Mouse (Mus musculus): ENCODE measurements at regions not wholly inside any gene's neighbourhood (a gene's known extent, or its start where the extent isn't known, plus 50 kb on each side); places are given as distances from the start of the nearest gene placed in this dataset.
A peak's percentile ranks its signal among the peaks of the same experiment; 100 is the strongest.
"Not testable (repeated sequence)": the region's sequence is repeated elsewhere in the genome, so short reads cannot be mapped to it uniquely, and the experiment has no call there.

DNA sequence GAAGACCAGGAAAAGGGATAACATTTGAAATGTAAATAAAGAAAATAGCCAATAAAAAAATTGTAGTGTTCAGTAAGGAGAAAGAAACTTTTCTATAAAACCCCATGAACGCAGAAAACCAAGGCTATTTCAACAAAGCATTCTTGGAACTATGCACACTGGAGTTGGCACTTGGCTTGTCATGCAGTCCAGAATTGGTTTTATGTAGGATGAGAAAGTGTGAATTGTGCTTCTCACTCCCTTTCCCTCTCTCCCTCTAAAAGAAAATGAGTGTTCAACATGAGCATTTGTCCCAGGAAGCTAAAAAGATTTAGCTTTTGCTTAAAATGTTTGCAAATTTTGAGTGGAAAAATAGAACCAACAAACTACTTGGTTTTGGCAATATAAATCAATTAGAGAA lies 841.6 kb upstream of the Adam24 start:
- DNase-seq (ENCODE audit: low spot score) = no peak

DNA sequence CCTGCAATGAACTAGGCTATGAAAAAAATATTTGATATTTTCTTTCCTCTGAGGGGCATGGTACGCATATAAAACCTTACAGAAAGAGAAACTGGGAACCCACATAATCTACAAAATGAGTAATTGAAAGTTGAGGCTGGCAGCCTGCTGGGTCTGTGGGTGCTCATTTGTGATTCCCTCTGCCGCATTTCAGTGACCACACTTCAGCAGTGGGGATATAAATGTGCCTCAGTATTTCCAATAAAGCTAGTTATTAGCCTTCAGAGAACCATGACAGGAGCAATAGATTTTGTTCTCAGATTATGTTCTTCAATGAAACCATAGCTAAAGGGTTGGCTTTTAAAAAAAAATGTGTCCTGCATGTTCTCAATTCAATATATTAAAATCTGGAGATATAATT lies 828.0 kb upstream of the Adam24 start:
- DNase-seq (ENCODE audit: low spot score) = no peak

DNA sequence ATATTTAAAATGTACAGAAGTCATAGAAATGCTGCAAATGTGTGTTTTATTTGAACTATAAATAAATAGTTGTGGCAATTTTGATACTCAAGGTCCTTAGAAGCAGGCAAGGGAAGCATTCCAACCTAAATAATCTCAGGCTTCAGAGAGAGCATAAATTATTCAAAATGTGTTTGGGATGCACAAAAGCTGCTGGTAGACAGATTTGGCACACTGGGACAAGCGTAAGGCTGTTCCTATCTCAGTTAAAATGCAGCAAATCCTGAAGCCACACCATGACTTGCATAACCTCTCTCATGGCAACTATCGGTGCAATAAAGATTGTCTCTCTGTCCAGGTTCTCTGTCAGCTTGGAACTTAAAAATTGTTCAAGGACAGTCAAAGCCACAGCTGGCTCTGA lies 812.3 kb upstream of the Adam24 start:
- no peak for DNase-seq (ENCODE audit: low spot score)

DNA sequence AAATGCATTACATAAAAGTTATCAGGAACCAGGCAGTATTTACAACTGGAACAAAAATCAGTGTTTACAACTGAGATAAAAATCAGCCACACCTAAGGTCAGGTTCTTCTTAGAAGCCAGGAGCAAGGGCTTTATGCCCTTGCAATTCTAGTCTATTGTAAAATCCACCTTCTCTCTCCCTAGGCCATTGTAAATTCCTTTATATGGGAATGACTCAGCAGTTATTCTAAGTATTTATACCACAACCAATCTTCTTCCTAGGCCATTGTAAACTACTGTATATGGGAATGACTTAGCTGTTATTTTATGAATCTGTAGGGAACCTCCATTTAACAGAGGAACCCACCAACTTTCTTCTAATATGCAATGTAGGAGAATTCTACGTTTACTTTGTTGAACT lies 772.6 kb upstream of the Adam24 start:
- DNase-seq (ENCODE audit: low spot score) = no peak

DNA sequence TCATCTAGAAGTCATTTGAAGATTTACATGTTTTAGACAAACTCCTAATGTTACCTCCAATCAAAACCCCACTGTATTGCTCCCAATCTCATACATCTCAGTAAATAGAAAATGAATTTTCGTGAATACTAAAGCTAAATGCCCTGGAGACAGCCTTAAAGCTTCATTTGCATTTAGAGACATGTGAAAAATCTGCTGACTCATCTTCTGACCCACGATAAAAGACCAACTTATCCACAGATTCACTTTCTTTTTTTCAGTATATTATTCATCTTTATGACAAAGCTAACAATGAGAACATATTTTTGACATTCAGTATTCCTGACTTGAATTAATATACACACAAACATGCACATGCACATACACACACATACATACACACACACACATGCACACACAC lies 762.0 kb upstream of the Adam24 start:
- DNase-seq (ENCODE audit: low spot score) = no peak

DNA sequence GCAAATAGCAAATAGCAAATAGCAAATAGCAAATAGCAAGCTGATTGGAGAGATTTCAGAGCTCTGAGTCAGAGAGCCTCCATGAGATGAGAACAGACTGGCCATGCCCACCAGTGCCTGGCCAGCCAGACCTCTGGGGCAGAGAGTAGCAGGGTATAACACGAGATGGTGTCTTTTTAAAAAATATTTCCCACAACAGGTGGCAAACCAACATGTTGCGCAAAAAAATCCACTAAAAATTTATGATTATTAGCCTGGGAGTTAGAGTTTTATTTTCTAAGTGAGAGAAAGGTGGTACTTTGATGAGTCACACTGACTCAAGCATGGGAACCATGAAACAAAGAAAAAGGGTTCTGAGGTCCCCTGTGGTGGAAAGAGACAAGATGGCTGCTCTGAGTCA lies 753.5 kb upstream of the Adam24 start:
- DNase-seq (ENCODE audit: low spot score) = no peak

DNA sequence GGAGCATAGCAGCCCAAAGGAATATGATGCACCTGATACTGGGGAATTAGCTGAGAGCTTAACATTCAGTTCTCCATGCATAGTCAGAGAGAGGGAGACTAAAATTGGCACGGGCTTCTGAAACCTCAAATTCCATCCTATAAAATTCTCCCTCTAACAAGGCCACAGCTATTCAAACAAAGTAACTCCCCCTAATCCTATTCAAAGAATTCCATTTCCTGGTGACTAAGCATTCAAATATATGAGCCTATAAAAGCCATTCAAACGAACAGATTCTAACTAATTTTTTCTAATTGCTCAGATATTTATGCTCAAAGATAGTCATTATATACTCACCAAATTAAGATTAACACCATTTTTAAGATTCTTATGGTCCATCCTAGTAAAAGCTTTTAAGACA lies 751.1 kb upstream of the Adam24 start:
- DNase-seq (ENCODE audit: low spot score) = no peak

DNA sequence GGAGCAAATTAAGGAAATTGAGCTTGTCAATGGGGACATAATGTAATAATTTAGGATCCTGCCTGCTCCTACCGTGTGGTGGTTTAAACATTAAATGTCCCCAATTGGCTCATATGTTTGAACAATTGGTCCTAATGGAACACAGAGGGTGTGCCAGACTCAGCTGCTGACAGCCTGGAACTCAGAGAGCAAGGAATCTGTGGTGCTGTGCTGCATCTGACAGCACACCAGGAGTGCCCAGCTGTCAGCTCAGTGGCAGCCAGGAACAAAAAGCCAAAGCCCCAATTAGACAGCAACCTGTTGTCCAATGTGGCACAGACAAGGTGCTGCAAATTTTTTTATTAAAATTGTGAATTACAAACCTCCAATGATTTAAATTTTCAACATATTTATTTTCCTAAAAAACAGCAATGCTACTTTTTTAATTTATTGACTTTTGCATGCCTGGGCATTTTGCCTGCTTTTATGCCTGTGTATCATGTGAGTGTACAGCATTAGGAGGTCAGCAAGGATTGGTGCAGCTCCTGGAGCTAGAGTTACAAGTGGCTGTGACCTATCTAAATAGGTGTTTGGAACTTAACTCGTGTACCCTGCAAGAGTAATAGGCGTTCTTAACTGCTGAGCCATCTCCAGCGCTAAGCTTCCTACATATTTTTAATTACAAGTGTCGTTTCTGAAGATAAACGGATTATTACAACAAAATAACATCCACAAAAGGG lies 724.5 kb upstream of the Adam24 start:
- no peak for DNase-seq (ENCODE audit: low spot score)

DNA sequence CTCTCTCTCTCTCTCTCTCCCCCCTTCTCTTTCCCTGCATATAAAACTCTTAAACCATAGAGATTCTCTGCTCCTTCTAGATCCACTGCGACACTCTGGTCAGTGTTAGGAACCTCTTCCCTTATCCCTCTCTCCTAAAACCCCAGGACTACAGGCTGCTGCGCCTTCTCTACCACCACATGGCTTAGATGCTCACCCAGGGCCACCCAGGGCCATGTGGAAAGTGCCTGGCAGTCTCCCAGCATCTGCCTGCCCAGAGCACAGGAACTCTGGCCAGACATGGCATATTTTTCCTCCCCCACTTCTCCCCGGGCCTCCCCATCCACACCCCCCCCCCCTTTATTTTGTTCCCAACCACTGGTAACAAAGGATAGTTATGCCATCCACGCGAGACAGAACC lies 720.4 kb upstream of the Adam24 start:
- DNase-seq (ENCODE audit: low spot score) = no peak

DNA sequence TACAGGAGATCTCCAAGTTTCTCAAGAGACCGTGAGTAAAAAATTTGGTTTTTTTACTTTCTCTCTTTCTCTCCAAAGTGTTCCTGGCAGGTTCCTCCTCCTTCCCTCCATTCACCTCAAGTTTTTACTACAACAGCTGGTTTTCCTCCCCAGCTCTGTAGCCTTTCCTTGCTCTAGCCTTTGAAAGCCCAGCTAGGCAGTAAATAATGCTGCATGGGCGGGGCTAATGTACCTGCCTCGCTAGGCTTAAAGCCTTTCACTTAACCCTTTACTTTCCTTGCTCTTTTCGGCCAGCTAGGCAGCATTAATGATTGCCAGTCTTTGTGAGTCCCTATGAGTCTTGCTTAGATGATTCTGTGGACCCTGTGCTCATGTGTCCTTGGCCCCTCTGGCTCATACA lies 720.0 kb upstream of the Adam24 start:
- DNase-seq (ENCODE audit: low spot score) = no peak

DNA sequence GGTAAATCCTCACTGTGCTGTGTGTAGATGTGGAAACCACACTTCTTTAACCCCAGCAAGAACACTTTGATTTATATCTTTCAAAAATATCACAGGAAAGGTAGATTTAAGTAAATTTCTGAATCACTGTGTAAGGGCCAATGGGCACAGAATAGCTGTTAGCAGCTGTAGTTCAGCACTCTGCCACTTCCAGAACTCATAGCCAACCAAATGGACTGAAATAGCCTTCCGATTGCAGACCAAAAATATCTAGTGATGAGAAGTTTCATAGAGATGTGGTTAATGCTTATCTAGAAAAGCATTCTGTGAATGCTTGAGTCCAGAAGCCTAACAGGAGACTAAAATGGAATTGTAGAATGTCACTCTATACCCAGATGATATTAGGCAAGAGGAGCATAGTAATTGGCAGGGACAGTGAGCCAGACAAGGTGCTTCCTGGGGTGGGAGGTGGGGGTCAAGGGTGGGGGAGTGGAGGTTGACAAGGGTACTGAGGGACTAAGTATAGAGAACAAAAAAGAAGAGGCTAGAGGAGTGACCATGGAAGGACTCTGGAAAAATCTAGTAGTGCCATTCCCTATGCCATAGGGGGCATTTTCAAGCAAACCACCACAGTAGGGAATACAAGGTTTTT lies 669.6 kb upstream of the Adam24 start:
- no peak for DNase-seq (ENCODE audit: low spot score)

DNA sequence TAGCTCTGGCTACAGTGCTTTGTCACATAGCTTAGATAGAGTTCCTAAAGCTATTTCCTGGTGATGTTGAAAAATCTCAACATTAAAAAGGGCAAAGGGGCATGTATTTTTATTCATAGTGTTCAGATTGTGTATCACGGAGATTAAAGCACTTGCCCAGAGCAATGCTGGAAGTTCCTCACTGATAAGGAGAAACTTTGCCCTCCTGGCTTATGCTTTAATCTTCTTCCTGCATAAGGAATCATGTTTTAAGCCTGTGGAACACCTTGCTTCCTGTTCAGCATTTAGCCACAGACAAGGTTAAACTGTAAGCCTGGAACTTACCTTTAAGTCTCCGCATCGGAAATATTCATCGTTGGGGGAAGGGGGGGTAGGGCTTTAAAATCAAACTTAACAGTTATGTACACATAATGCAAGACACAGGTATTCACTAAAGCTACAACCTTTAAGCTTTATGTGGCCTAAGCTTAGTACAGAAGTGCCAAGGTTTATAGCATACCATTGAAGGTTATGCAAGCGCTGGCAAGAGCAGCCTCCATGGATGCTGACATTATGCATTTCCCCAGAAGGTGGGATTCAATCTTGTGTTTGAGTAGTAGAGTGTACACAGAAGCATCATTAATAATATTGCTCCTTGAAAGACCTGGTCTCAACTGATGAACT lies 655.5 kb upstream of the Adam24 start:
- no peak for DNase-seq (ENCODE audit: low spot score)

DNA sequence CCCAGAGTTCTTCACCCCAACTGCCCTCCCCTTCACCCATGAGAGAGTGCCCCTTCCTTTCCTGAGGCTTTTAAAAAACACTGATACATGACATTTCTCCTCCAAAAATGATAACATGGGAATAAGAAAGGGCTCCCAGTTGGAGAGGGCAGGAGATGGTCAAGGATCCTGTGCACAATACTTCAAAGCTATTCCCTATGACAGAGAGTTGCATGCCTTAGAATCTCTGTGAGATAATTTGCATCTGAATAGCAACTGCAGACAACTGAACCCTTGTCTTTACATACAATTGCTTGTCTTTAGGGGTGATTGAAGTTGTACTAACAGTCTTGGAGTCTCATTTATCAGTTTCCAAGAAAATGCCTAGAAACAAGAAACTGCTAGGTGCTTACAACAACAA lies 610.7 kb upstream of the Adam24 start:
- DNase-seq (ENCODE audit: low spot score) = no peak

DNA sequence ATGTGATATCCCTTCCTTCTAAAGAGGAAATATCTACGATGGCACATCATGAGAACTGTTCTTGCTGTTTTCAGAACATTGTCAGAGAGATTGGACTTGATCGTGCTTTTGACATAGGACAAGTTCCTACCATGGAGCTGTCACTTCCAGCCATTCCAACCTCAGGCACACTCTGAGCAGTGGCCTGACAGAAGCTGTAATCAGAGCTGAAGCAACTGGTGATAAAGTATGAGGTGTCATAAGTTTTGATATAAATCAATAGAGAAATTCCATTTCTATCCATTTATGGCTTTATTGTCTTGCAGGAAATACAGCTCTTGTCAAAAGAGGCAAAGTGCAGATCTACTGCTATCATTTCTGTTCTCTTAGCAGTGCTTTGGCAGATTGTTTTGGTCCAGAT lies 603.7 kb upstream of the Adam24 start:
- no peak for DNase-seq (ENCODE audit: low spot score)

DNA sequence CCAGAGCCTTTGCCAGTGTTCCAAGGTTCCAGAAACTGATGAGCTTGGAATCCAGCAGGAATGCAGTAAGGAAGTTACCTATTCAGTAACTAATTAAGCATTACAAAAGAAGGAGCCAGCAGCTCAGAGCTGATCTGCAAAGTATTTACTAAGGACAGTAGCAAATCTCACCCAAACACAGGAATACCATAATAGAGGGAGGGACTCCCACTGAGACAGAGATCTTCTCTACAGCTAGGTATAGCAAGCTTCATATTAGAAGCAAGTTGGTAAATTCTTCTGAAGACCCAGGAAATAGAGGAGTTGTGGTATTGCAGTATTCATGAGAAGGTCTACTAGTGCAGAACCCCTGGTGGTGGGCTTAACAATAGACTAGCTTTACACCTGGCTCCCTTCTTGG lies 593.9 kb upstream of the Adam24 start:
- DNase-seq (ENCODE audit: low spot score) = not testable (repeated sequence)

DNA sequence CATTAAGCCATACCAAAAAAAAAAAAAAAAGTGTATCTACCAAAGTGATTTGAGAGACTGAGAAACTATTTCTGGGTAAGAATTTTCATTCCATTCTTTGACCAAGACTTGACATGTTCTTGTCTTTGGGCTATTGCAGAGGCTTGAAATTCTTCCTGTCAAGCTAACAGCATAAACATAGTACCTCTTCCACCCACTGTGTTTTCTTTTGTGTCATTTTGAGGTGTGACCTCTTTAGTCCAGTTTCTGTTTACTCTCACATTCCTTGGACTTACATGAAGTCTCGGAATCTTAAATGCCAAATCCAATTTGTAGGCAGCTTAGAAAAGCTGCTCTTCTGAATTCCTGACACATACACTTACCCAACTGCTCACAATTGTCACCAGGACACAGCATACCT lies 590.7 kb upstream of the Adam24 start:
- DNase-seq (ENCODE audit: low spot score) = no peak

DNA sequence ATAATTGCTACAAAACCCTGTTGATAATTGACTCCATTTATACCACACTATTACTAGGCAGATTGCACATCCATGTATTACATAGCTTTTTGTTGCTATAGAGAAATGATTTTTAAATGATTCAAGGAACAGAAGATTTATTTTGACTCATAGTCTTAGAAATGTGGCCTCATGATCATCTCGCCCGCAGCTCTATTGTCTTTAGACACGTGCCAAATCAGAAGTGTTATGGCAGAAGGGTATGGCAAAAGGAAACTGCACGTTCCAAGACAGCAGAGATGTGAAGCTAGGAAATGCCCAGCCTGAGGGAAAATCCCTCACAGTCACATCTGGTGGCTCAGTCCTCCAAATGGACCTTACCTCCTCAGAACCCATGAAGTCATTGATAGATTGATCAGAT lies 585.5 kb upstream of the Adam24 start:
- DNase-seq (ENCODE audit: low spot score) = no peak

DNA sequence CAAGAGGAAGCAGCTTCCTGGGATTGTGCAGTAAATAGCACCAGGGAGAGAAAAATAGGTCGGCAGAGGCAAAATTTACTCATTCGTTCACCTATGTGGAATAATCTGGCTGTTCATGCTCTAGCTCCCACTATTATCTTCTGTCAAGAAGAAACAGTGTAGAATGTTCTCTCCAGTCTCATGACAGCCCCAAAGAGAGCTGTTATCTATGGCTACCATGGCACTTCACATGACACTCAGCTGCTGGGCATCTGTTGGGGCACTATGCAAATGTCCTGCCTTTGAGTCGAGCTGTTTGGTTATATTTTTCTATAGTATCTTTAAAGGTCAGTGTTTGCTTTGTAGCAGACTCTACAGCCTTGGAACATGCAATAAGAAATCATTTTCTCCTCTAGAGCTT lies 550.5 kb upstream of the Adam24 start:
- no peak for DNase-seq (ENCODE audit: low spot score)

DNA sequence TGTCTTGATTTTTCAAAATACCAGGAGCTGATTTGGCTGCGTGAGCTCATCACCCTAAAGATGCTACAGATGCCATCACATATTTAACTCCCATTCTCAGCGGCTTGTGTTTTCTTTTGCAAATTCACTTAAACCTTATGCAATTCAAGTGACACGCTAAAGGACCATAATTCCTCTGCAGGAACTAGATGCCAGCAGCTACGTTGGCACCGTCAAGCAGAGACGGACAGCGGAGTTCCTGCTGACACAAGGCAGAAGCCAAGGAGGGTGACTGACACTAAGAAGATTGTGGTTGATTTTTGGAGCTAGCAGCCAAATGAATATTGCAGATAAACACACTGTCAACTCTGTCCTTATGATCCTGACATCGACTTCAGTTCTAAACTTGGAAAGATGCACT lies 547.7 kb upstream of the Adam24 start:
- DNase-seq (ENCODE audit: low spot score) = no peak

DNA sequence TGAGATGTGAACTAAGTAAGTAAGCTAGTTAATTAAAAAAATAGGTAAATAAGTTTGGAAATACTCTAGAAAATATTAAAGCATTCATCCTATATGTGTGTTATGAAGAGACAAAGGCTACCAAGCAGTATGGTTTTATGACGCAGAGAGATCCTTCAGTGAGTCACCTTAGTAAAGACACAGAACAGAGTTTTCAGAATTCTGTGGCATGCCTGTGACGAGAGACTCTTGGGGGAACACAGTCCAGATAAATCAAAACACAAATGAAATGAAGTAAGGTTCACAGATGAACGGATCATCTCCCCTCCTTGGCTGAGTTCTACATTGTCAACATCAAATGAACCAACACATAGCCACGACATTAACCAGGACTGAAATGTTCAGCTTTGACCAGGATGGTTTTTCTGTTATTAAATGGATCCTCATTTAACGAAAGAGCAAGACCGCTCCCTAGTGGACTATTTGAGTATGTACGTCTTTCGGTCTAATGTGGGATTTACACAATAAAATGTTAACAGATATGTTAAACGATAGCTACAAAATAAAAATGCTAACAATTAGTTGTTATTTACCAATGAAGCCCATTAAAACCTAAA lies 542.1 kb upstream of the Adam24 start:
- DNase-seq (ENCODE audit: low spot score) = no peak

DNA sequence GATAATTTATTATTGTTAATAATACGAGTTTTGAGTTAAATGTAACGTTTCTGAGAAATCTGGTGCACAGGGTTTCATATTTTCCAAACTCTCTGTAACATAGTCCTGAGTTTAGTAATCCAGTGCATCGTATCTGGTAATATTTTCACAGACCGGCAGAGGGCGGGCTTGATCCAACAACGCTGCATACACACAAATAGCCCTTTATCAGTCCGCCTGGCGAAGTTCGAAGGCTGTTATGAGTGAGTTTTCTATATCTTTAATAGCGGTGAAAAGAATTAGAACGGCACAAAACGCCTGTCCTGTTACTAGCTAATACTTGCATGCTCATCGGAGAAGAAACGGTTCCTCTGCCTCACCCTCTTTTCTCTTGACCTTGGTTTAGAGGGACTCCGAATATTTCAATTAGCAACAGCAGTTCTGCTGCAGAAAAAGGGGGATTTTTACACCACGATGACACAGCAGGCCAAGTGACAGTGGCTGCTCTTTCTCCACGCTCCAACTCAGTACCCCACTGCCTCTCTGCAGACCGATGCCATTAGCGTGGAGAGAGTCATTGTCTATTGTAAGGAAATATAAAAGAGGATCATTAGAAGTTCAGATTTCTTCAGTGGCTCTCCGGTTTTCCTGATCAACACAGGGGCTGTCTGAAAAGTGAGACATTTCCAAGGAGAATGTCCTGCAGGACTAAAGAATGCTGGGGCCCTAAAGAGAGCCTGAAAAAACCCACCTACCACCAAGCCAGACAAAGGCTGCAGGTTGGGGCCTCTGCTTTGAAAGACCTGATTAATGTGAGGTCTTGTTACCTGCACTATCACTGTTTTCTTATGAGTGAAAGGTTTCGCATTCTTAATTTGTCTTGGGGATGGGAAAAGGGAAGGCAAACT lies 523.7 kb upstream of the Adam24 start:
- DNase-seq (ENCODE audit: low spot score) = peak; percentile 34

DNA sequence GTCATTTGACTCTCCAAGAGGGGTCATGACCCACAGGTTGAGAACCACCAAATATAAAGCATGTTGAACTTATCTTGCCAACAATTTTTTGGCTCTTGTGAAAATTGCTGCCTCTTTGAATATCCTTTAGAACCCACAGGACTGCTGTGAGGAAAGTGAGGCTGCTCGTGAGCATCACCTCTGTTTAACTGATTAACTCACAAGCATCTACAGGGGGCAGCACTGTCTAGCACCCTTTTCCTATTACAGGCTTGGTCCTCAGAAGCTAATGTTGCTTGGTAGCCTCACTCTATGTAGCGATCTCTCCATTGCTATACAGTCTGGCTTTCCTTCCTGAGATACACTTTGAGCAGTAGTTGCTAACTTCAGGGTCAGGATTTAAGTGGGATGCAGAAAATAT lies 522.4 kb upstream of the Adam24 start:
- DNase-seq (ENCODE audit: low spot score) = no peak

All from gastrocnemius, adult 18-20 months (tissue).